Mouse (Mus musculus): ENCODE measurements around the gene Tmem156. TPM values are rescaled to one million over a fixed set of nuclear protein-coding genes. Genes with fewer than 3 reads are reported as not detected.

Tmem156 gene
- polyA plus RNA-seq, 1 experiment from 2014 or later, result 0.53 TPM

DNA sequence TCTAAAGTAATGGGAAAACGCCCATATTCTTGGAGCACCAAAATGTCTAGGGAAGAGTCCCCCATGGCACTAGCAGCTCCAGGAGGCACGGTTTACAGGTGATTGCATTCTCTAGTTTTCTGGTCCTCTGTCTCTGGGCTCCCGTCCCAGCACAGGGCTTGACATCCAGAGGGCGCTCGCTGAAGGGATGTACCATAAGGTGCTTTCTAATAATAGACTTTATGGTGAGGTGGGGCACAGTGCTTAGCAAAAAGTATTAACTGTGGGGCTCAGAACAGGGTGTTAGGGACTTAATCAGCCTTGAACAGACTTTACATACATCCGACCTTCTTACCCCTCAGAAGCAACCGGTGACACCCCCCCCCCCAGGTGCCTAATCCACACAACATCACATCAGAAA, 17.2 kb downstream of the Tmem156 start:
- 59% methylated on average over 7 of the region's 7 CpGs for WGBS
- ATAC-seq (ENCODE audit: insufficient number of reproducible peaks, insufficient read depth, low FRiP score, low TSS enrichment, low read depth), result no peak

DNA sequence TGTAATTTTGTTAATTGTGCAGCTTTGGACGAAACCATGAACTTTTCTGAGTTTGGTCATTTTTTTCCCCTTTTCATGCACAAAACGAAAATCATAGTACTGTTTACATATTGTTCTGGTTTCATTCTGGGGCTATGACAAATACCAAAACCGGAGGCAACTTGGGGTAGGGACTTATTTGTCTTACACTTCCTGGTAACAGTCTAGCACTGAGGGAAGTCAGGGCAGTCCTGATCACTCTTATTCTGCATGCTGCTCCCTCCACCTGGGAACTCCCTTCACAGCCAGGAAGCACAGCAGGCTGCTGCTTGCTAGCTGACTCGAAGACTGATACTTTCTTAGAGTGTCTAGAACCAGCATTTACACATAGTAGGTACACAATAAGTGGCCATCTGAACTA, 18.7 kb downstream of the Tmem156 start:
- Histone ChIP-seq H3K27ac (no peak overlapping the region), H3K27me3 (no peaks in the 10 kb centered on the region), H3K4me2 (no peak overlapping the region), H3K9ac (no peak overlapping the region), H3K9me3 (no peaks in the 10 kb centered on the region), H3K4me3 (no peak overlapping the region), H3K4me1 (no peaks in the 10 kb centered on the region), H3K36me3 (no peaks in the 10 kb centered on the region)
- no peak for ATAC-seq (ENCODE audit: insufficient number of reproducible peaks, insufficient read depth, low FRiP score, low TSS enrichment, low read depth)
- 70% methylated on average over 4 of the region's 4 CpGs for WGBS

More for the DNA sequence above, 17.2 kb downstream of the Tmem156 start:
- no peak overlapping the region for H3K9ac ChIP-seq
- H3K27me3 ChIP-seq, result no peaks in the 10 kb centered on the region
- no peak overlapping the region for H3K4me3 ChIP-seq
- no peak overlapping the region for H3K27ac ChIP-seq
- no peaks in the 10 kb centered on the region for H3K9me3 ChIP-seq
- no peaks in the 10 kb centered on the region for H3K36me3 ChIP-seq
- H3K4me2 ChIP-seq, result no peak overlapping the region
- H3K4me1 ChIP-seq, result no peaks in the 10 kb centered on the region

DNA sequence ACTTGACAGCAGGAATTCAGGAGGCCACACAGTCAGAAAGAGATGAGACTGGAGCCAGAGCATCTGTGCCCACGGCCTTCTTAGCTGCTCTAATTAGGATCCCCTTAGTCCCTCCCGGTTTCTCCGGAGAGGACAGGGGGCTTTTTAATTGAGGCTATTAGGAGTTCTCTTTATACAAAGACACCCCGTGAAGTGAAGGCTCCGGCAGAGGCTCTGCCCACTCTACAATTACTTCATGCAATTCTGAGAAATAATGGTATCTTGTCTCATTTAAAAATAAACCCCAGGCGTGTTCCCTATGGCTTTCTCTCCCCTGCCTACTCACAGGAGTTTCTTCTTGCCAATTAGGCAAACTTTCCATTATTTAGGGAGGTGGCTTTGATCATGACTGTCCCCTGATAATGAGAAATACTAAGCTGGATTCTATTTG, 20.2 kb downstream of the Tmem156 start:
- no peak for ATAC-seq (ENCODE audit: insufficient number of reproducible peaks, insufficient read depth, low FRiP score, low TSS enrichment, low read depth)
- H3K9ac ChIP-seq, result no peak overlapping the region
- H3K4me1 ChIP-seq, result no peaks in the 10 kb centered on the region
- H3K4me3 ChIP-seq, result no peak overlapping the region
- H3K4me2 ChIP-seq, result no peak overlapping the region
- WGBS, result 22% methylated on average over 6 of the region's 6 CpGs
- H3K9me3 ChIP-seq, result no peaks in the 10 kb centered on the region
- H3K27me3 ChIP-seq, result no peaks in the 10 kb centered on the region
- no peaks in the 10 kb centered on the region for H3K36me3 ChIP-seq
- no peak overlapping the region for H3K27ac ChIP-seq

DNA sequence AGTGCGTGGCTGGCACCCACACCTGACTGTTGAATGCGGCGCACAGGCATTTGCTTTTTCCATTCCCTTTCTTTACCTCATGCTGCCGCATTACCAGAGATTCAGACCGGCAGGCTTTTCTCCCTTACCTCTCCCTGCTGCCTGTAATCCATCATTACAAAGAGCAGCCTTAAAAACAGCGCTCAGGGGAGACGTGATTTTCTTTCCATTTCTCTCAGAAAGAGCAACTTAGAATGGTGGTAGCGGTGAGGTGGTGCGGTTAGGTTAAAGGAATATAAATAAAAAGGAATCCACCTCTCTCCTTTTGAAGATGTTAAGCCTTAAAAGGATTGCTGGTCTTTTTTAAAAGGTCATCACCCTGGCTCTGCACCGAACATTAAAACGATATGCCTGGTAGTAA, 22.1 kb downstream of the Tmem156 start:
- Histone ChIP-seq H3K4me2 (no peak overlapping the region), H3K27ac (no peak overlapping the region), H3K9me3 (no peaks in the 10 kb centered on the region), H3K36me3 (no peaks in the 10 kb centered on the region), H3K4me1 (no peaks in the 10 kb centered on the region), H3K27me3 (no peaks in the 10 kb centered on the region), H3K4me3 (no peak overlapping the region), H3K9ac (no peak overlapping the region)
- ATAC-seq (ENCODE audit: insufficient number of reproducible peaks, insufficient read depth, low FRiP score, low TSS enrichment, low read depth), result no peak
- 70% methylated on average over 11 of the region's 11 CpGs for WGBS

DNA sequence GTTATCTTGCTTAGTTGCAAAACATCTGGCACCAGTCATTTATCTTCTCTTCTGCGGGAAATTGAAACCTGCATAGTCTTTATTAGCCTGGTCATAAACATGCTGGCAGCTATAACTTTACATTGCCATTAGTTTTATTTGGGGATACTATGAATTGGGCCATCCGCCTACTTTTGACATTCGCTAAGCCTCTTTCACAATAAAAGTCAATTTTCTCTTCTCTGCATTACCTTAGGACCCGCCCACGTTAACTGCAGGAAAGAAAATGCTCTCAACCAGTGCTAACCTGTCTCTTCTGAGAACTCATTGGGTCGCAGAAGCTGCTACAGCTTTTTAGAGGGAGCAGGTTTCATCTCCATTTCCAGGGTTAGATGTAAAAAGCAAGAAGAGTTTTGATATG, 23.8 kb downstream of the Tmem156 start:
- no peak overlapping the region for H3K9ac ChIP-seq
- H3K27me3 ChIP-seq, result no peaks in the 10 kb centered on the region
- no peaks in the 10 kb centered on the region for H3K36me3 ChIP-seq
- no peaks in the 10 kb centered on the region for H3K4me1 ChIP-seq
- H3K4me3 ChIP-seq, result no peak overlapping the region
- ATAC-seq (ENCODE audit: insufficient number of reproducible peaks, insufficient read depth, low FRiP score, low TSS enrichment, low read depth), result no peak
- H3K4me2 ChIP-seq, result no peak overlapping the region
- no peak overlapping the region for H3K27ac ChIP-seq
- 82% methylated on average over 6 of the region's 6 CpGs for WGBS
- no peaks in the 10 kb centered on the region for H3K9me3 ChIP-seq

DNA sequence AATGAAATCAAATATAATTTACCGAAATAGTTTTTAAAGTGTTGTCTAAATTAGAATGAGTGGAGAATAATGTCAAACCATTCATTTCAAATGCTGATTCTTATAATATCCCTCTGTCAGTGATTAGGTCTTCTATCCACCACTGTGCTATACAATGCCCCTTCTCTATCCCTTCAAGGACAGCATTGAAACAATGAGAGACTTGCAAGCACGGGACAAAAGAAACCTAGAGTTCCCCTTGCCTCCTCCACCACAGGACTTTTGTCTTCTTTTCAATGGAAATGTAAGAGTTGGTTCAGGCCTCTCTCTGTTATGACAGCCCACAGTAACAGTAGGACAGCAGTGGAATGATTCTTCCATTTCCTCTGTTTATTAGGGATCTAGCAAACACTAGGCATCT, 28.7 kb downstream of the Tmem156 start:
- no peaks in the 10 kb centered on the region for H3K36me3 ChIP-seq
- no peak for ATAC-seq (ENCODE audit: insufficient number of reproducible peaks, insufficient read depth, low FRiP score, low TSS enrichment, low read depth)
- no peaks in the 10 kb centered on the region for H3K27me3 ChIP-seq
- no peak overlapping the region for H3K9ac ChIP-seq
- H3K9me3 ChIP-seq, result no peaks in the 10 kb centered on the region
- H3K4me1 ChIP-seq, result no peaks in the 10 kb centered on the region
- H3K4me2 ChIP-seq, result no peak overlapping the region
- WGBS, result 80% methylated on average over 2 of the region's 2 CpGs
- no peak overlapping the region for H3K4me3 ChIP-seq
- H3K27ac ChIP-seq, result no peak overlapping the region

DNA sequence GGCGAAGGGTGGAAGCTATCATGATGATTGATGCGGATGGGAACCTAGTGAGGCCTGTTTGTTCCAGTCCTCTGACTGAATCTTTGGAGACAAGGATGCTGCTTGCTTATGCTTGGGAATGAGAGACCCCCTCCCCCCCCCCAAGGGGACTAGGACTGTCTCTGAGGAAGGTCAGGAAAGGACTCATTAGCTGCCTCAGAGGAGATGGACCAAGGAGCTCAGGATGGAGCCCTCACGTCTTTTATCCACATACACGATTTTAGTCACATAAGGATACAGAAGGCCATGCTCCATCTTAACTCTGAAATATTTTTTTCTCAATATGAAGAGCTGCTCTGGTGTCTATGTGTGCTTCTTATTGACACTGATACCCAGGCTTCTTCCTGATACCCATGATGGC, 29.7 kb downstream of the Tmem156 start:
- ATAC-seq (ENCODE audit: insufficient number of reproducible peaks, insufficient read depth, low FRiP score, low TSS enrichment, low read depth), result no peak
- no peaks in the 10 kb centered on the region for H3K4me1 ChIP-seq
- H3K27ac ChIP-seq, result no peak overlapping the region
- no peaks in the 10 kb centered on the region for H3K36me3 ChIP-seq
- no peak overlapping the region for H3K4me3 ChIP-seq
- H3K4me2 ChIP-seq, result no peak overlapping the region
- H3K9me3 ChIP-seq, result no peaks in the 10 kb centered on the region
- no peaks in the 10 kb centered on the region for H3K27me3 ChIP-seq
- 94% methylated on average over 4 of the region's 4 CpGs for WGBS
- H3K9ac ChIP-seq, result no peak overlapping the region

DNA sequence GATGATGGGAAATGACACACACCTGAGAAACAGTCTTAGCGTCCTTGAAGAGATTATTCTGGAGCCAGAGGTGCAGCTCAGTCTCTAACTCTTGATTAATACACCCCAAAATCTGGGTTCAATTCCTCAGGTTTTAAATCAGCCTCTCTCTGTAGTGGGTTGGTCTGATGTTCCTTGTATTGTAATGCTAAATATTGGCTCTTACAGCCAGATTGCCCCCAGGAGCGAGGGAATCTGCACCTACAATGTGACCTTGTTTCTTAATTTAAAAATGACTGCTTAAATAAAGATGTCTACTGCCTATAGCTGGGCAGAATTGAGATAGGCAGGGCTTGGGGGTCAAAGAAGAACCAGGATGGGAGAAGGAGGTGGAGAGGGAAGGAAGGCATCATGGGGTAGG, 32.1 kb downstream of the Tmem156 start:
- no peak overlapping the region for H3K4me3 ChIP-seq
- H3K27ac ChIP-seq, result no peak overlapping the region
- ATAC-seq (ENCODE audit: insufficient number of reproducible peaks, insufficient read depth, low FRiP score, low TSS enrichment, low read depth), result no peak
- no peak overlapping the region for H3K4me2 ChIP-seq
- H3K27me3 ChIP-seq, result no peaks in the 10 kb centered on the region
- H3K36me3 ChIP-seq, result no peaks in the 10 kb centered on the region
- H3K4me1 ChIP-seq, result no peaks in the 10 kb centered on the region
- H3K9me3 ChIP-seq, result no peaks in the 10 kb centered on the region
- 76% methylated on average over 2 of the region's 2 CpGs for WGBS
- no peak overlapping the region for H3K9ac ChIP-seq

DNA sequence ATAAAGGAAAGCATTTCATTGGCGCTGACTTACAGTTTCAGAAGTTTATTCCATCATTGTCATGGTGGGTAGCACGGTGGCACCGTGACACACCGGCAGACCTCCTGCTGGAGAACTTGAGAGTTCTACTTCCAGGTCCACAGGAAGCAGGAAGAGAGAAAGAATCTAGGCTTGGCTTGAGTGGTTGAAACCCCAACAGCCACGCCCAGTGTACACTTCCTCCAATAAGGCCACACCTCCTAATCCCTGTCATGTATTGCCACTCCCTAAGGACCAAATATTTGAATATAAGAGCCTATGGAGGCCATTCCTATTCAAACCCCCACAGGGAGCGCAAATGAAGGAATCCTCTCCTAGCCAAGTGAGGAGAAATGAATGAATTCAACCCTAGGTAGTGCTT, 34.3 kb downstream of the Tmem156 start:
- H3K4me2 ChIP-seq, result no peak overlapping the region
- no peaks in the 10 kb centered on the region for H3K27me3 ChIP-seq
- no peaks in the 10 kb centered on the region for H3K36me3 ChIP-seq
- 95% methylated on average over 6 of the region's 6 CpGs for WGBS
- no peaks in the 10 kb centered on the region for H3K9me3 ChIP-seq
- ATAC-seq (ENCODE audit: insufficient number of reproducible peaks, insufficient read depth, low FRiP score, low TSS enrichment, low read depth), result no peak
- H3K9ac ChIP-seq, result no peak overlapping the region
- no peak overlapping the region; the same call in 1 of the 2 replicates for H3K27ac ChIP-seq
- no peaks in the 10 kb centered on the region for H3K4me1 ChIP-seq
- no peak overlapping the region for H3K4me3 ChIP-seq

DNA sequence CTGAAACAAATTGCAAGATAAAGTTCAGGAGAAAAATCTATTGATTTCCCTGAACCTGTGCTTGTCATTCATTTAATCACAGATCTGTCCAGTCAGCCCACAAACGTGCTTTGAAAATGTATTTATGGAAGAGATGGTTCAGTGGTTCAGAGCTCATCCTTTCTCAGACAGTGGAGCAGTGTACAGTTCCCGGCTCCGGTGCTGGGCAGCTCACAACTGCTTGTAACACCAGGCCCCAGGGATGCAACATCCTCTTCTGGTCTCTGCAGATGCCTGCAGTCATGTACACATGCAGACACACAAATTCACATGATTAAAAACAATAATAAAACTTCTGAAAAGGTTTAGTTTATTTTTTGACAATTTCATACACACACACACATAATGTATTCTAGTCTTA, 40.4 kb downstream of the Tmem156 start:
- H3K9ac ChIP-seq, result no peak overlapping the region
- H3K27me3 ChIP-seq, result no peaks in the 10 kb centered on the region
- no peak overlapping the region for H3K27ac ChIP-seq
- no peaks in the 10 kb centered on the region for H3K9me3 ChIP-seq
- no peaks in the 10 kb centered on the region for H3K36me3 ChIP-seq
- WGBS, result 75% methylated on average over 3 of the region's 3 CpGs
- no peak for ATAC-seq (ENCODE audit: insufficient number of reproducible peaks, insufficient read depth, low FRiP score, low TSS enrichment, low read depth)
- H3K4me3 ChIP-seq, result no peak overlapping the region
- no peaks in the 10 kb centered on the region for H3K4me1 ChIP-seq
- H3K4me2 ChIP-seq, result no peak overlapping the region

DNA sequence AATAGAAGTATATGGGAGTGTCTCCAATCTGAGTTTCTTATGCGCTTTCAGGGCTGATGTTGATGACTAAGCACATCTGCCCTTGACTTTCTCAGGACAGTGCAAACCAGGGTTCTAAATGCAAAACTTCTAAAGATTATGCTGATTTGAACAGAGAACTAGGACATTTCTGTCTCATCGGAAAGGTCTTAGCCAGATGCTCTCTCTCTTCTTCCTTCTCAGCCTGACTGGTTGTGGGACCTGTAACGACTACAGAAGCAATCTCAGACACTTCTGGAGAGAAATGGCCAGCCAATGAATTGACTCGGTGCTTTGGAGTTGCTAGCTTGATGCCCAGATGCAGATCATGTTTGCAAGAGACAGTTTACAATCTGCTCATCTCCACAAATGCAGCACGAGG, 42.1 kb downstream of the Tmem156 start:
- H3K9me3 ChIP-seq, result no peaks in the 10 kb centered on the region
- H3K27me3 ChIP-seq, result no peaks in the 10 kb centered on the region
- H3K27ac ChIP-seq, result no peak overlapping the region
- H3K4me2 ChIP-seq, result no peak overlapping the region
- no peak for ATAC-seq (ENCODE audit: insufficient number of reproducible peaks, insufficient read depth, low FRiP score, low TSS enrichment, low read depth)
- no peaks in the 10 kb centered on the region for H3K4me1 ChIP-seq
- WGBS, result 83% methylated on average over 5 of the region's 5 CpGs
- no peak overlapping the region for H3K4me3 ChIP-seq
- H3K9ac ChIP-seq, result no peak overlapping the region
- H3K36me3 ChIP-seq, result no peaks in the 10 kb centered on the region

DNA sequence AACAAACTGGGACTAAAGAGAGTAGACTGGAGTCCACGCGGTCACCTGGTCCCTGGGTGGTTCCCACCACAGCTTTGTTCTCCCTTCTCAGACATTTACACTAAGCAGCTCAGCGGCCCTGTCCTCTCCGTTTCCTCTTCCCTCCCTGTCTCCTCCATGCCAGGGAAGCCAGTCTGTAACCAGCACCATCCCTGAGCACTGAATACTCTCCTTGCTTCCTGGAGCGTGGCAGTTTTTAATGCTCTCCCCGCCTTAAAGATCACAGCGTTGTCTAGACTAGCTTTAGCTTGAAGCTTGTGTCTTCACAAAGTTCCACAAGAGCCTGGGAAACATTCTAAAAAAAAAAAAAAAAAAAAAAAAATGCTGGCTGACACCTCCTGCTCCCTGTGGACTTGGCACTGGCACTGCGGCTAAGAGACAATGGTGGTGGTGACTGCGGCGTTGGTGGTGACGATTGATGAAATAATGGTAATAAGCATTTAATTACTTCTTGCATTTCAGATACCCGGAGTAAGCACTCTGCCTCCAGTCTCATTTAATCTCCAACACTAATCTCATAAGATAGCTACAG, 44.6 kb downstream of the Tmem156 start:
- Histone ChIP-seq H3K9ac (no peak overlapping the region), H3K4me3 (no peak overlapping the region), H3K4me2 (no peak overlapping the region), H3K4me1 (no peaks in the 10 kb centered on the region), H3K9me3 (no peaks in the 10 kb centered on the region), H3K36me3 (no peaks in the 10 kb centered on the region), H3K27me3 (no peaks in the 10 kb centered on the region), H3K27ac (no peak overlapping the region; the same call in 1 of the 2 replicates)
- ATAC-seq (ENCODE audit: insufficient number of reproducible peaks, insufficient read depth, low FRiP score, low TSS enrichment, low read depth), result no peak; the same call in 1 of the 2 replicates
- 60% methylated on average over 12 of the region's 12 CpGs for WGBS
